Mouse (Mus musculus) lung, postnatal 0 days (tissue): ENCODE results near the gene Syce2.

ENCODE experiments used
- CTCF ChIP-seq: IDR thresholded peaks from 2 replicates; pipeline ENCODE4 v1.5.1; 2016; ENCODE audit warnings: antibody characterized with exemption, mild to moderate bottlenecking
- EP300 ChIP-seq: IDR thresholded peaks from 2 replicates; pipeline ENCODE4 v1.6.1; 2016; ENCODE audit warnings: antibody characterized with exemption, mild to moderate bottlenecking, control low read depth

- no peak for TF ChIP-seq CTCF
- TF ChIP-seq EP300 = no peak
Measured at GRCm38 (mm10) chr8:84847684-84848435, 24.1 kb upstream of the Syce2 start.
